Mouse (Mus musculus): Measurements from ENCODE around the gene Smc6.

The Smc6 gene

GRCm38 (mm10) chr12:11265382-11266281 lies at the start of gene Smc6, which contains the start of gene Gen1:
Gene Smc6, plus strand, starts transcription at chr12:11265886.
Gene Gen1, minus strand, starts transcription at chr12:11265801.
- no peak; the same call in 1 of the 2 replicates for TF ChIP-seq GATA4 (IDR thresholded peaks at IDR 0.05; ENCODE audit: insufficient replicate concordance, low read length)

- TF ChIP-seq GATA4 (IDR thresholded peaks at IDR 0.05; ENCODE audit: insufficient replicate concordance, low read length), result no peak
Measured at GRCm38 (mm10) chr12:11216454-11216853, 49.2 kb upstream of the Smc6 start.

GRCm38 (mm10) chr12:11217726-11218250 lies 47.9 kb upstream of the Smc6 start:
- TF ChIP-seq GATA4 (IDR thresholded peaks at IDR 0.05; ENCODE audit: insufficient replicate concordance, low read length), result no peak

GRCm38 (mm10) chr12:11221524-11222330 lies 44.0 kb upstream of the Smc6 start:
- no peak; the same call in 1 of the 2 replicates for TF ChIP-seq GATA4 (IDR thresholded peaks at IDR 0.05; ENCODE audit: insufficient replicate concordance, low read length)

- no peak for TF ChIP-seq GATA4 (IDR thresholded peaks at IDR 0.05; ENCODE audit: insufficient replicate concordance, low read length)
Measured at GRCm38 (mm10) chr12:11222566-11222965, 43.1 kb upstream of the Smc6 start.

GRCm38 (mm10) chr12:11223090-11223489 lies 42.6 kb upstream of the Smc6 start:
- no peak for TF ChIP-seq GATA4 (IDR thresholded peaks at IDR 0.05; ENCODE audit: insufficient replicate concordance, low read length)

GRCm38 (mm10) chr12:11224722-11225121 lies 41.0 kb upstream of the Smc6 start:
- no peak for TF ChIP-seq GATA4 (IDR thresholded peaks at IDR 0.05; ENCODE audit: insufficient replicate concordance, low read length)

- no peak for TF ChIP-seq GATA4 (IDR thresholded peaks at IDR 0.05; ENCODE audit: insufficient replicate concordance, low read length)
Measured at GRCm38 (mm10) chr12:11226123-11226522, 39.6 kb upstream of the Smc6 start.

- peak; percentile 56; the same call in 1 of the 2 replicates for TF ChIP-seq GATA4 (IDR thresholded peaks at IDR 0.05; ENCODE audit: insufficient replicate concordance, low read length)
Measured at GRCm38 (mm10) chr12:11226529-11227268, 39.0 kb upstream of the Smc6 start.

- TF ChIP-seq GATA4 (IDR thresholded peaks at IDR 0.05; ENCODE audit: insufficient replicate concordance, low read length), result no peak
Measured at GRCm38 (mm10) chr12:11230267-11230666, 35.4 kb upstream of the Smc6 start.

- no peak for TF ChIP-seq GATA4 (IDR thresholded peaks at IDR 0.05; ENCODE audit: insufficient replicate concordance, low read length)
Measured at GRCm38 (mm10) chr12:11235996-11236395, 29.7 kb upstream of the Smc6 start.

- no peak for TF ChIP-seq GATA4 (IDR thresholded peaks at IDR 0.05; ENCODE audit: insufficient replicate concordance, low read length)
Measured at GRCm38 (mm10) chr12:11247460-11247859, 18.2 kb upstream of the Smc6 start.

GRCm38 (mm10) chr12:11250322-11250721 lies 15.4 kb upstream of the Smc6 start:
- no peak for TF ChIP-seq GATA4 (IDR thresholded peaks at IDR 0.05; ENCODE audit: insufficient replicate concordance, low read length)

- no peak for TF ChIP-seq GATA4 (IDR thresholded peaks at IDR 0.05; ENCODE audit: insufficient replicate concordance, low read length)
Measured at GRCm38 (mm10) chr12:11264895-11265294, 791 bp upstream of the Smc6 start.

Measured in liver, adult (tissue).